Mouse (Mus musculus): Measurements from ENCODE around the gene Rbbp9.
A peak's percentile ranks its signal among the peaks of the same experiment; 100 is the strongest.

Rbbp9 gene

DNA sequence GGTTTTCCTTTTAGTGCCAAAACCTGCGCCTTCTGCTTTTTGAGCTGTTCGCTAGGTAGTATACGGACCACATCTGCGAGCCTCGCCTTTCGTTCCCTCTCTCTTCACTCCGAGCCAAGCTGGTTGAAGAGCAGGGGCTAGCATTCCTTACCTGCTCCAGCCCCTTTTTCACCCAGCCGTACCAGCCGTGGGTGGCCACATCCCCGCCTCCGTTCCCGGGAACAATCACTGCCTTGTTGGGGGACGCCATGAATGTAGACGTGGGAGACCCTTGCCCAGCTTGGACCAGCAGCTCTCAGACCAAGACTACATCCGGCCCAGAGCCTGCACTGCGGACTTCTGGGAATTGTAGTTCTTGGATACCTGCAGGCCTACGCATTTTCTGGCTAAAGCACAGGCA is at the start of gene Rbbp9:
Rbbp9 (minus strand) TSS at position 341 of the 400 bp plus-strand sequence.
- DNase-seq (ENCODE audit: inconsistent age in 2 of 2, low spot score in 1 of 2): peak; percentile 70 to 91

DNA sequence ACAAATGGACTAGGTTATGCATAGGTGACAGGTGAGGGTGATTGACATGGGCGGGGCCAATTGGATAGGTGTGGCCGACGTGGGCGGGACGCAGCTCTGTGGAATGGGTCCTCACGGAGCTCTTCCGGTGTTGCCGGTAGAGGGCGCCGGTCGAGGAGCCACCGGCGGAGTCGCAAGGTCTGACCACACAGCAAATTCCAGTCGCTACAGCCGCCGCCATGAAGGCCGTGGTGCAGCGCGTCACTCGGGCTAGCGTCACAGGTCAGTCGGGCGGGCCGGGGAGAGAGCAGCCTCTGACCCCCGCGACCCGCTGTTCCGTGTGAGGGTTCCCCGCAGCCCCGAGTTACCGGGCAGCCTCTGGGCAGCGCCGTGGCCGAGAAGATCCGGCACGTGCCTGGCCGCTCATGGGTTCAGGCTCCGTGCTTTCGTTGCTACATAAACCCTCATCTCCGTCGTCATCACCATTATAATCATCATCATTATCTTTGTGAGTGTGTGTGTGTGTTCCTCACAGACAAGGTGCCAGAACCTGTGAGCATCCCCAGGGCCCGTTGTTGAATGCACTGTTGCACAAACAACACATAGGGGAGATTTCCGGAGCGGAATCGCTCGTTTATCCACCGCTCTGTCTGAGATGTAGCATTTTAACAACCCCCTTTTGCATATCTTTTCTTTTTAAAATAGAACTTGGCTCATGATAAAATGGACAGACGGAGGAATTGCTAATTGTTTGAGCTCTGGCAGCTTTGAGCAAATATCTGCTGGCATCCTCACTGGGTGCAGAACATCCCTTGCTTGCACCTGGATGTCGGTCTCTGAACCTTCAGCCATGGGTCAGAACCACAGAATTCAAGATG is 49.4 kb upstream of the Rbbp9 start, which contains the start of gene Dtd1:
Dtd1 (plus strand) TSS at position 67 of the 857 bp plus-strand sequence.
- DNase-seq (ENCODE audit: inconsistent age in 2 of 2, low spot score in 1 of 2): peak; percentile 92 to 96

DNA sequence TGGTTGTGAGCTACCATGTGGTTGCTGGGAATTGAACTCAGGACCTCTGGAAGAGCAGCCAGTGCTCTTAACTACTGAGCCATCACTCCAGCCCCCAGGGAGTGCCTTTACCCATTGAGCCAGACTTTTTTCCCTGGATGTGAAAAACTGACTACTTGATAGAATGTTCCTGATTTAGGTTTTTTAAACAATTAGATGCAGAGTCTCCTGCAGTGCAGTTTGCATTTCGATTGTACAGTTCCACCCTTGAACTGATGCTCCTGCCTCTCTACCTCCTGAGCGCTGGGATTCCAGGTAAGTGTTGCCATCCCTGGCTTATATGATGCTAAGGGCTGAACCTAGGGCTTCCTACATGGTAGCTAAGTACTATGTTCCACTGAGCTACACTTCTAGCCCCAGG is 47.3 kb upstream of the Rbbp9 start:
- DNase-seq (ENCODE audit: inconsistent age in 2 of 2, low spot score in 1 of 2): no peak

DNA sequence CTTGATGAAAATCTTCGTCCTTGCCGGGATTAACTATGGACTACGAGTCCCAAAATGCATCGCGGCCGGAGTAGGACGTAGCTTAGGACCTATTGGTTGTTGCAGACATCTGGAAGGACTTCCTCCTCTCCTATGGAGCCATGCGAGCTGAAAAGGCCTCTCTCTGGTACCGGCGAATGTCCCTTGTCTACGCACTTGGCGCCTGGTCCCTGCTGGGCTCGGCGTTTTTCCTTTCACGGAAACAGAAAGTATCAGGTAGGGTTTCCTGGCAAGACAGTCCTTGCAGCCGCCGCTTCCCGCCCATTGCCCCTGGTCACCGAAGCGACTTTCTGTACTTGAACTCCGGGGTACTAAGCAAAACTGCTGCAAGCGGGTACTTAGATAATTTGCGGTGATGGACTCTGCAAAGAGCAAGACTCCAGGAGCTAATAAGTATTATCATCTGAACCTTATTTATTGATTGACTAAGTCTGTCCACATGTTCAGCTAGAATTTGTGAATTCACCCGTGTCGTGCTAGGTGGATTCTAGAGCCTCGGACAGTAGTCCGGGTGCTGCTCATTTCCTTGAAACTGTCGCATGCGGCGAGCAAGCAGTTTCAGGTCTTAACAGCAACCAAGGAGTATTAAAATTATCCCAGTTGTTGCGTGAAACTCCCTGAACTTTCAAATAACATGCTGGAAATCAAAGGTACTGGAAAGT is 43.4 kb upstream of the Rbbp9 start, which contains the start of gene Smim26:
Smim26 (plus strand) TSS at position 104 of the 701 bp plus-strand sequence.
- DNase-seq (ENCODE audit: inconsistent age in 2 of 2, low spot score in 1 of 2): peak; percentile 81 to 95

DNA sequence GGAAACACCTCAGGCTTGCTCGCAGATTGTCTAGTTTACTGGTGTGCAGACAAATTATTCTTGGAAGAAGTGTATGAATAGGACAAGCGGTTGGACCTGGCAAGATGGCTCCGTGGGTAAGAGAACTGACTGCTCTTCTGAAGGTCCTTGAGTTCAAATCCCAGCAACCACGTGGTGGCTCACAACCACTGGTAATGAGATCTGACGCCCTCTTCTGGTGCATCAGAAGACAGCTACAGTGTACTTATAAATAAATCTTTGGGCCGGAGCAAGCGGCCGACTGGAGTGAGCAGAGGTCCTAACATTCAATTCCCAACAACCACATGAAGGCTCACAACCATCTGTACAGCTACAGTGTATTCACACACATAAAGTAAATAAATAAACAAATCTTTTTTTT is 42.4 kb upstream of the Rbbp9 start:
- DNase-seq (ENCODE audit: inconsistent age in 2 of 2, low spot score in 1 of 2): peak in 1 of 2 experiments; percentile 38

DNA sequence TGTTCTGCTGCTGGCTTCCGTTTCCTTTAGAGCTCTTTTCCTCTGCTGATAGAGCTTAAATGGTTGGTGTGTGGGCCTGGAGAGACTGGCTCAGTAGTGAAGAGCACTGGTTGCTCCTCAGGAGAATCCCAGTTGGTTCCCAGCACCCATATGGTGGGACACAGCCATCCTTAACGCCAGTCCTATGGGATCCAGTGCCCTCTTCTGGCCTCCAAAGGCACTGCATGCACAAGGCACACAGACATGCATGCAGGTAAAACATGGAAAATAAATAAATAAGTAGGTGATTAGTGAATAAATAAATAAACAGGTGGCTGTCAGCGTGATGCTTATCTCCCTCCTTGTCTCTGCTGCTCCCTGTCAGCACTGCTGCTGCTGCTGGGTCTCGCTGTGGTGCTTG is 38.1 kb upstream of the Rbbp9 start:
- no peak for DNase-seq (ENCODE audit: inconsistent age in 2 of 2, low spot score in 1 of 2)

DNA sequence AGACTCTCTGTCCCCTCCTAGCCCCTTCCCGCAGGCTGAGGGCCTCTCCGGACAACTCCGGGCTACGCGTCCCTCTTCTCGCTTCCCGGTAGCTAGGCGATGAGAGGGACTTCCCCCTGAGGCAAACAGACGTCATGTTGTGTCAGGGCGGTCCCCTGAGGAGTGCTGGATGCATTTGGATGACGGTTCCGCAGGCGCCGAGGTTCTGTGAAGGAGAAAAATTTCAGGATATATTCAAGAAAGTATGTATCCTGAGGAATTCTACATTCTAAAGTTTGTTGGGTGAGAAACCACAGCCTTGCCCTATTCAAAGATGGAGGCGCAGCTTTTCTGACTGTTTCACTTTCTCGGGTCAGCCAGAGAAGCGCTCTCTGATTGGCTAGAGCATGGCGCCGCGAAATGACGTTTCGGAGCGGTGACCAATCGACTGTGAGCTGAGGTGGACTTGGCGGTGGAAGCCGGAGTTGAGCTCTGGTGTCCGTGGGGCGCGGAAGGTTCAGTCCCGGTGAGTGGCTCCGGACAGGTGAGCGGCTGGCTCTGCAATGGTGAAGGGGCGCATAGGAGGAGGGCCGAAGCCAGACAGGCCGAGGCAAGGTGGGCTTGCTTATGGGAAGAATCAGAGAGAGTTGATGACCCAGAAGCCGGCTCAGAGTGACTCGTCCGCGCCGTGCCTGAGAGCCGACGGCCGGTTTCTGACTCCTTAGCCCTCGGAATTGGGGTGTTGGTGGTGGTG is 5.3 kb upstream of the Rbbp9 start, which contains the start of gene Sec23b:
Sec23b (plus strand) TSS at position 410 of the 733 bp plus-strand sequence.
- peak; percentile 97 to 99 for DNase-seq (ENCODE audit: inconsistent age in 2 of 2, low spot score in 1 of 2)

DNA sequence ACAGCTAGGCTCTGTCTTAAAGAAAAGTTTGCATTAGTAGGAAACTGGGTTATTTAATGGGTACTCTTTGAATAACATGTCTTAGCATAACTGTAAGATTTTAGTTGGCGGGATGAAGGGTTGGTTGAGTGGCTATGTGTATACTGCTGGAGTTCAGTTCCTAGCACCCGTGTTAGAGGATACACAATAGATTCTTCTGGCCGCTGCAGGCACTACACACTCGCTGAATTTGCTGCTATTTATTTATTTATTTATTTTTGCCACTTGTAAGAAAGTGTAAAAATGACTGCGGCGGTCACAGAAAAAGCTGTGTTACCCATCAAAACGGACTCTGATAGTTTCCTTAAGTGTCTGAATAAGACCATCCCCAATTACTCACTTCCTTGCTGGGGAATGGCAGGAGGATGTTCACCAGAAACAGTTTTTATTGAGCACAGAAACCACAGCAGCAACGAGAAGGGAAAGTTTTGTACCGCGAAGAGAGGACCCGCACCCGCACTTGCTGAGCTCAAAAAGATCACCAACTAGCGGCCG is 4.7 kb upstream of the Rbbp9 start:
- DNase-seq (ENCODE audit: inconsistent age in 2 of 2, low spot score in 1 of 2): no peak

DNA sequence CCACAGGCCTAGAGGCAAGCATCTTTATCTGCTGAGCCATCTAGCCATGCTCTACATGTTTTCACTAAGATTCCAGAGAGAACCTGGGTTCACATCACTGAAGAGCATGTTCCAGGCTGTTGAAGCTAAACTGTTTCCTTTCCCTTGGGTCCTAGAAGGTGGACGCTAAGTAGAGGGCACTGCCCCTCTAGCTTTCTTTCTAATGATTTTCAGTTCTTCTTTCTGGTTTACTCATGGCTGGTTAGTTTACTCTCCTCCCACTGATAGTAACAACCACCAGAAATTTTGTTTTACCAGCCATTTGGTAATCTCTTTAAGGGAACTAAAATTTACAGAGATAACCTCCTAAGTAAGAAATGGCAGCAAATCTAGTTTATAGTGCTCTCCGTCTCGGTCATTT is 3.2 kb upstream of the Rbbp9 start:
- no peak for DNase-seq (ENCODE audit: inconsistent age in 2 of 2, low spot score in 1 of 2)

DNA sequence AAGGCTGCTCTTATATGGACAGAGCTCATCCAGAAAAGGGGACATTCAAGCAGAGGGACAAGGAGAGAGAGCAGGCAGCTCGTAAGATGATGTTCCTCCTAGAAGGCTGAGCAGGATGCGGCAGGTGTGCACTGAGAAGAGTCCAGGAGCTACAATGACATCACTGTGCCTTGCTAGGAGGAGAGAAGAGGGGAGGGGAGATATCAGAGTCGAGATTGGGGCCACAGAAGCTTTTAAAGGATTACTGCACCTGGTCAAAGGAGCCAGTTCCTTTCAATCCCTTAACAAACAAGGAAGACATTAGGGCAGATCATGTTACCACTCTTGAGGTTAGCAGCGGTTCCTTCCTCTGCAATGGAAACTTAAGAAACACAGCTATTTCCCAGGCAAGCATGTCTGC is 3.1 kb downstream of the Rbbp9 start:
- DNase-seq (ENCODE audit: inconsistent age in 2 of 2, low spot score in 1 of 2): no peak

DNA sequence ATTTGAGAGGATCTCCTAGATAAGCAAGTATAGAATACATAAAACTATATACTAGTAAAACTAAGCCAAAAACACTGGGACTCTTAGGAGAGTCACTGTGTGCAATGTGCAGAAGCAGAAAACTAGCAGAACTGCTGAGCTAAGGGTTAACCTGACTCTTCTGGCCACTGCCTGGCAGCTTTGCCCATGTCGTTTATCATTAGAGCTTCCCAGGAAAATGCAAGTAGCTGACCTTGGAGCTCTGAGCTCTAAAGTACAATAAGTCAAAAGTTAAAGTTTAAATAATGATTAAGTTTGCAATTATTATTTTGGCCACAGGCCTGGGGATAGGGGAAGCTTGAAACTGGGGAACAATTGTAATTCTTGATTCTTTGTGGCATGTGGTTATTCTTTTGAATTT is 5.2 kb downstream of the Rbbp9 start:
- DNase-seq (ENCODE audit: inconsistent age in 2 of 2, low spot score in 1 of 2): peak; percentile 55 to 73

DNA sequence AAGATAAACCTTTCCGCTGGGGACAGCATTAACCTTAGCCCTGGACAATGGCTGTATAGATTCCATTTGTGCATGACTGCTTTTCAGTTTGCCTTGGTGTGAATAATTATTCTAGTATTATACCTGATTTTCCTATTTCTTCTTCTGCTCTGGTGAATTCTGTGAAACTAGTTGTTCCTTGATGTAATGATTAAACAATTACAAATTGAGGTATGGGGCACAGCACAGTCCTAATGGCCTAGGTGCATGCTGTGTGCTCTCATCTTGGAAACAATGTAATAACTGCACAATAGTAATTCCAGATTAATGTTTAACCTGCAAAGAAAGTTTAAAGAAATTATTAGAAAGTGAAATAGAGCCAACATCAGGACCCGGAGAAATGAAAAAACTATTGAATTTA is 5.6 kb downstream of the Rbbp9 start:
- no peak for DNase-seq (ENCODE audit: inconsistent age in 2 of 2, low spot score in 1 of 2)

DNA sequence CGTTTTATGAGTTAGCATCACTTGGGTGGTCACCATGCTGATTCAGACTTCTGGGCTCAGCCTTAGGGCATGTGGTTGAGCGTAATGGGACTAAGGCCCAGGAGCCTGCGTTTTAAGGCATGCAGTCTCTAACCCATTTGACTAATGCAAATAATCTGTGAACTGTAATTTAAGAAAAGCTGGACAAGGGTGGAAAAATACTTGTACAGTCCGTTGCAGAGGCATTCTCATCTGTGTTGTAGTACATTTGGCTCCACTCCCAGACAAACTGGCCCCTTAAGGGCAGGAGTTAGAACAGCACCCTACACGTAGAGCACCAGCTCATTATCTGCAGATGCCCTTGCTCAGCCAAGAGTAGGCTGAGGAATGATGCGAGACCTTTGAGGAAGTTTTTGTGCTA is 6.0 kb downstream of the Rbbp9 start:
- peak; percentile 50 to 69 for DNase-seq (ENCODE audit: inconsistent age in 2 of 2, low spot score in 1 of 2)

DNA sequence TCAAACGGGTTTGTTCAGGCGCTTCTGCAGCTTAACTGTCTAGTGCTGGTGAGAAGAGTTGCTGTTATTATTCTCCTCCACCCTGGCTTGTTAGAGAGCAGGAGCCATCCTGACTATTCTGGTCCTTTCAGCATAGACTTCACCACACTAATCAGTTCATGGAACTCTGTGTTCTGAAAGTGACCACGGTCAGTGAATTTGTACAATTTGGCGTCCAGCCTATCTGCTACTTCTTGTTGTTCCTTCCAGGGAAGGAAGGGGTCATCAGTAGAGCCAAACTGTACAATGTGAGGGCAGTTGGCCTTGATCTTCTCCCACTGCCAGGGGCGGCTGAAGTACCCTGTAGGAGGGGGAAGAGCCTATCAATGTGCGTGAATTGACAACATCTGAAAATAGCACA is 7.0 kb downstream of the Rbbp9 start:
- peak in 1 of 2 experiments; percentile 49 for DNase-seq (ENCODE audit: inconsistent age in 2 of 2, low spot score in 1 of 2)

DNA sequence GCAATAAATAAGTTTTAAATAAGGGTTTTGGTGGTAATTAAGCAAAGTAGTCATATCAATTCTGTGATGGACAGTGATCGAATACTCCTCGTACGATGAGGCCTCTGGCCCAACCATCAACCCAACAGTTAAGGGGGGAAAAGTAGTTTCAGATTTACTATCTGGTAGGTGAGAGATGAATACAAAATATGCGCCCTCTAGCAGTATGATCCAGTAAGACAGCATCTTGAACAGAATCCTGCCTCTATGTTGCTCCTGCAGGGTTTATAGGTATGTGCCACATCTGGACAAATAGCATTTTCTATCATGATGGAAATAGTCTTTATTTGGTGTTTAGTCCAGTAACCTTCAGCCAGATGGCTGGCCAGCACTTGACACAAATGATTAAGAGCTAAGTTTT is 9.4 kb downstream of the Rbbp9 start:
- no peak for DNase-seq (ENCODE audit: inconsistent age in 2 of 2, low spot score in 1 of 2)

DNA sequence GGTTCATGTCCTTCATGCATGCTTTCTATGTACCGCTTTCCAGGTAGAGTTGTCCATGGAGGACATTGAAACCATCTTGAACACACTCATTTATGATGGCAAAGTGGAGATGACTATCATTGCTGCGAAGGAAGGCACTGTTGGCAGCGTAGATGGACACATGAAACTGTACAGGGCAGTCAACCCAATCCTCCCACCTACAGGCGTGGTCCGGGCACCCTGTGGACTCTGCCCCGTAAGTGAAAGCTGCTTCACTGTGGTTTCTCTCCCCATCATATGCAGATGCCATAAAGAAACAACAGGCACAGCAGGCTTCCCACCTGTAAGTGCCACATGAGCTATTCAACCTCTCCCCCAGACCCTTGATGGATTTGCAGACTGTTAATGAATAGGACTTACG is 13.5 kb downstream of the Rbbp9 start:
- DNase-seq (ENCODE audit: inconsistent age in 2 of 2, low spot score in 1 of 2): no peak

DNA sequence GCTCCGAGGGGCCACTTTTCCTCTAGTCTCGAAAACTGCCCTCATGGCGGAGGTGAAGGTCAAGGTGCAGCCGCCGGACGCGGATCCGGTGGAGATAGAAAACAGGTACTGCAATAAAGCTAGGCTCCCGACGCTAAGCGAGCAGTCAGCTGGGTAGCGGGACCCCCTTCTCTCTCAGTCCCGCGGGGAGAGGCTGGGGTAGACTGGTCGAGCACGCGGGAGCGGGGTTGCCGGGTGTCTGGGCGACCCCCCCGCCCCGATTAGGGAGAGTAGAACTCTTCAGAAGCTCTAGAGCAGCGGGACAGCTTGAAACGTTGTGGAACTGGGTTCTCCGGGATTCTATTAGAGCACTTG is 22.9 kb downstream of the Rbbp9 start:
- DNase-seq (ENCODE audit: inconsistent age in 2 of 2, low spot score in 1 of 2): no peak

DNA sequence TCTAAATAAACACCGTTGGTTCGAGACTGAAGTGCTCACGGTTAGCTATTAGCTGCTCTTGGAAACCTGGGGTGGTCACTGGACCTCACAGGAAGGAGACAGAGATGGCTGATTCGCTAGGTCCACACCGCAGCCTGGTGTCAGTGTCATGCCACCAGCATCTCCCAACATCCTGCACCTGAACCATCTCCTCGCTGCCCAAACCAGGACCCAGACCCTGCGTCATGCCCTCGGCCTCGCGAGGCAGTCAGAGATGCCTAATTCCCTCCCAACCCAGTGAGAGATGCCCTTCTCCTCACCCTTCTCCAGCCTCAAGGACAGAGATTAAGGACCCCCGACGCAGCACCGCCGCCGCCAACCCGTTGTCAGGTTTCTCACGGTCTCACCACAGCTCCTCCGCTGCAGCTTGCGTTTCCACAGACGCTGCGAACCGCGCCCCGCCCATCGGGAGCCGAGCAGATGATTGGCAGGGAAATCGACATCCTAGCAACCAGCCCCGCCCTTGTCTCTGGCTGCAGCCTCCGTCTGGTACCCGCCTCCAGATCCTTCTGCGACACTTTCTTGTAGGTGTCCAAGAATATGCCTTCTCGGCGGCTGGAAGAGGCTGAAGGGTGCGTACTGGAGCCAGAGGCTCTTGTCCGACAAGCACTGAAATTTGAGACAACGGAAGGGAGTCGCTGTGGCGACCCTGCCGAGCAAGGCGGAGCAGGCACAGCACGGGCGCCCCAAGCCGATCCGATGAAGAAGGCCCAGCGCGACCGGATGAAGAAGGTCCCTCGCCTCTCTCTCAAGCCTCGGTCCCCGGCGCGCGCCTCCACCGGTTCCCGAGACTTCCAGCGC is 23.5 kb downstream of the Rbbp9 start, which contains the start of the genes Dzank1 and Polr3f:
Dzank1 (minus strand) TSS at position 434 of the 840 bp plus-strand sequence.
Polr3f (plus strand) TSS at position 738 of the 840 bp plus-strand sequence.
- peak; percentile 98 to 99 for DNase-seq (ENCODE audit: inconsistent age in 2 of 2, low spot score in 1 of 2)

DNA sequence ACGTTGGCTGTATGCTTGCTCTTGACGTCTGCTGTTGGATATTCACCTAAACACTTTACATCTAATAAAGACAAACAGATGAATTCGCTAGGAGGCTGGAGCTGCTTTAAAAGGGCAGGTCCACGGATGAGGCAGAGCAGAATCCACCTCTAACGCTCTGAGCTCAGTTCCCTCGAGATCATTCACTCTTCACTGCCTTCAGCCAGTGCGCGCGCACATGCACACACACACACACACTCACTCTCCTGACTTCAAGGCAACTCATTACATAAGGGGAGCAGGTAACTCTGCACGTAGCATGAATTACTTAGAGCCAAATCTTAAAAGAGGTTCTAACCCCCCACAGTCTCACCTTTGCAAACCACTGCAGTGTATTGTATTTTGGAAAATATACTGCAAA is 24.8 kb downstream of the Rbbp9 start:
- DNase-seq (ENCODE audit: inconsistent age in 2 of 2, low spot score in 1 of 2): no peak

DNA sequence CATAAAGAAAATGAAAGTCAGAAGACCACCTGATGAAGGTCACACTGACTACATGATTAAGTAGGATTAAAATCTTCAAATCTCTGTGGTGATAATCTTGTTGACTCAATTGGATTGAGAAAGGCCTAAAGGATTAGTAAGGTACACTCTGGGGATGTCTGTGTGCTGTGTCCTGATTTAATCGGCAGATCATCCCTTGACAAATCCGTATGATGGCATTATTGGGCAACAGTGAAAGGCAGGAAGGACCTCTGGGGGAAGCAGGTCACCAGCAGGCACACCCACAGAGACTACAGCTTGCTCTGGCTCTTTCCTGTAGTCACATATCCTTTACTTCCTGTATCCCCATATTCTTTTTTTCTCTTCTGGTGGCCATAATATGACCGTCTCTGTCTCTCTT is 30.9 kb downstream of the Rbbp9 start:
- DNase-seq (ENCODE audit: inconsistent age in 2 of 2, low spot score in 1 of 2): no peak

Data from adrenal gland, adult (tissue).